Mouse (Mus musculus) olfactory bulb, adult 2 months (tissue): ENCODE measurements around the gene Gm45233.

ENCODE experiments used
- CTCF ChIP-seq: fragments of 200-500 bp; IDR thresholded peaks from 2 replicates; pipeline ENCODE4 v1.5.1; 2012; ENCODE audit warnings: low read depth, mild to moderate bottlenecking, low read length, moderate library complexity; ENCODE audit not compliant: insufficient read depth
- POLR2A ChIP-seq: fragments of 200-500 bp; IDR thresholded peaks from 2 replicates; pipeline ENCODE4 v1.6.1; 2012; ENCODE audit warnings: mild to moderate bottlenecking, low read depth, low read length, moderate library complexity; ENCODE audit not compliant: insufficient read depth

DNA sequence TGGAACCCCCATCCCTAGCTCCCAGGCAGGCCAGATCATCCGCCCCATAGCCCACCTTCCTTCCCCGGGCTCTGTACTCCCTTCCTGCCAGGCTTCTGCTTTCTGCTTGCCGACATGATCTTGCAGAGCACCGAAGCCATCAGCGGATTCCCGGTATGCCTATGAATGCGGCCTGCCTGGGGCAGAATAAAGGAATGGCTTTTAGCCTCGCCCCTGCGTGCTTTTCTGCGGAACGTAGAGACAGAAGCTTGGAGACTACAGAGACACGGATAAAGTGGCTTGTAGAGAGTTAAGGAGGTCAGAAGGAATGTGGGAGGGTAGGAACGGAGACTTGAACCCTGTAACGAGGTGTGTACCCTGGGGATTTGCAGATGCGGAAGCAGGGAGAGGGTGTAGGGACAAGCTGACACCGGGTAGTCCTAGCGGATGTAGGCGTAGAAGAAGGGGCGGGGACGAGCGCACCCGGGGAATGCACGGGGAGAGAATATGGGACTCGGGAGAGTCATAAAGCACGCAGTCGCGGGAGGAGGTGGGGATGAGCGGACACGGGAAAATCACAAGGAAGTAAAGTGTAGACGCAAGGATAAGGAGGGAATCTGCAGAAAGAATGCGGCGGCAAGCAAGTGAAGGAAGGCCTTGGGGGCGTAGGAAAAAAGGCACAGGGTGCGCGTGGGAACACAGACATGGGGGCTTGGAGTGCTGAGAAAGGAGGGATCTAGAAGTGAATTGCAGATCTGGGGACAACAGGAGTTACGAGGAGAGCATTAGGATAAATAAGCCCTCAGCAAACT is 607 bp upstream of the Gm45233 start:
- TF ChIP-seq CTCF (no peak), POLR2A (no peak)
